Mouse (Mus musculus): ENCODE measurements around the gene Gna15.

DNA sequence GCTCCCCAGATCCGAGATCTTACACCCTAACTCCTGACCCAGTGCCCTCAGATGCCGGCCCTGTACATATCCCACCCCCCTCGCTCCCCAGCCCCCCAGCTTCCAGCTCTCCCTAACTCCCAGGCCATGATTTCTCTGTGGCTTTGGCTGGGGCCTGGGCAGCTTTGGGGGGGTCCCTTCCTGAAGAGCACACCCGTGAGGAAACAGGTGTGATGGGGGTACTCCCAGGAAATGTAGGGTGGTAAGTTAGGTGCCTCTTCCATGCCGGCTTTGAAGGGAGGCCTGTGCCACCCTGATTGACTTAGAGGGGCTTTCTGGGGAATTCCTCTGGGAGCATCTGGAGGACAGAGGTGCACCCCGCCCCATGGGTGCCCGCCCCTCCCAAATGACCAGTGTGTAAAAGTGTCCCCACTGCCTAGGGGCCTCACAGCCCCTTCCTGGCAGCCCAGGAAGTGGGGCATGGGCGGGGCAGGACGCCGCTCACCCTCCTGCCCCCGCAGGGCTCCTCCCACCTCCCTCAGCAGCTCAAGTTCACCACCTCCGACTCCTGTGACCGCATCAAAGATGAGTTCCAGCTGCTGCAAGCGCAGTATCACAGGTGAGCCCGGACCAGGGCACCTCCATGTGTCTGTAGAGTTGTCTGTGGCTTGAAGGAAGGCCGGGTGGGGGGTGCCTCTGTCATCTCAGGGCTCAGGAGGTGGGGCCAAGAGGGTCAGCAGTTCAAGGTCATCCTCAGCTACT, 36.9 kb upstream of the Gna15 start:
- TF ChIP-seq POLR2A (IDR thresholded peaks at IDR 0.05; ENCODE audit: borderline replicate concordance, extremely low read depth, insufficient read depth, insufficient read length, poor library complexity, severe bottlenecking) = no peak
- TF ChIP-seq CTCF (IDR thresholded peaks at IDR 0.05; ENCODE audit: borderline replicate concordance, extremely low read depth, insufficient read depth, insufficient read length) = no peak
